Mouse (Mus musculus) liver, adult 2 months (tissue): ENCODE measurements around the gene Fgfr2.

ENCODE experiments used
- CTCF ChIP-seq: fragments of 200-500 bp; IDR thresholded peaks from 2 replicates; pipeline ENCODE4 v1.5.1; 2011; ENCODE audit warnings: low read depth, low read length, control low read depth
- POLR2A ChIP-seq: fragments of 200-500 bp; IDR thresholded peaks from 2 replicates; pipeline ENCODE4 v1.6.1; 2011; ENCODE audit warnings: low read length, control low read depth; ENCODE audit not compliant: insufficient read depth; ENCODE audit errors: extremely low read depth

- no peak for TF ChIP-seq CTCF
- no peak for TF ChIP-seq POLR2A
Observed at GRCm38 (mm10) chr7:130938005-130938404, 2185.1 kb downstream of the Fgfr2 start.
